Mouse (Mus musculus): ENCODE data around the gene Nup160. TPM values are rescaled to one million over a fixed set of nuclear protein-coding genes. Genes with fewer than 3 reads are reported as not detected.

The Nup160 gene
- polyA plus RNA-seq, 1 experiment, result 28.0 TPM

GRCm38 (mm10) chr2:90781323-90781722, 104.3 kb downstream of the Nup160 start:
- TF ChIP-seq CTCF (IDR thresholded peaks at IDR 0.05; ENCODE audit: control insufficient read depth, insufficient read depth, insufficient replicate concordance, low read depth, low read length) (no peak), POLR2A (IDR thresholded peaks at IDR 0.05; ENCODE audit: control insufficient read depth, low read depth, low read length) (no peak)
- peaks cover 3% of the 10 kb centered on the region; the same call in 1 of the 2 replicates for H3K36me3 ChIP-seq (ENCODE audit: control insufficient read depth, insufficient read depth, low read length)
- peak overlapping the region; percentile 65 for H3K4me3 ChIP-seq (ENCODE audit: control insufficient read depth, low read depth, low read length)

GRCm38 (mm10) chr2:90781938-90782337, 104.9 kb downstream of the Nup160 start:
- Histone ChIP-seq H3K36me3 (ENCODE audit: control insufficient read depth, insufficient read depth, low read length) (peaks cover 3% of the 10 kb centered on the region; the same call in 1 of the 2 replicates), H3K27ac (ENCODE audit: control insufficient read depth, insufficient read depth, low read depth, low read length) (peak overlapping the region; percentile 68), H3K4me1 (ENCODE audit: control insufficient read depth, insufficient read depth, low read length) (peaks cover 3% of the 10 kb centered on the region), H3K4me3 (ENCODE audit: control insufficient read depth, low read depth, low read length) (peak overlapping the region; percentile 91), H3K27me3 (ENCODE audit: control insufficient read depth, insufficient read depth, low read length) (no peaks in the 10 kb centered on the region)
- TF ChIP-seq POLR2A (IDR thresholded peaks at IDR 0.05; ENCODE audit: control insufficient read depth, low read depth, low read length) (no peak), CTCF (IDR thresholded peaks at IDR 0.05; ENCODE audit: control insufficient read depth, insufficient read depth, insufficient replicate concordance, low read depth, low read length) (no peak)

More at GRCm38 (mm10) chr2:90781323-90781722, 104.3 kb downstream of the Nup160 start:
- Histone ChIP-seq H3K27ac (ENCODE audit: control insufficient read depth, insufficient read depth, low read depth, low read length) (no peak overlapping the region), H3K27me3 (ENCODE audit: control insufficient read depth, insufficient read depth, low read length) (no peaks in the 10 kb centered on the region), H3K4me1 (ENCODE audit: control insufficient read depth, insufficient read depth, low read length) (peaks cover 3% of the 10 kb centered on the region)

- Histone ChIP-seq H3K4me1 (ENCODE audit: control insufficient read depth, insufficient read depth, low read length) (peaks cover 3% of the 10 kb centered on the region), H3K27me3 (ENCODE audit: control insufficient read depth, insufficient read depth, low read length) (no peaks in the 10 kb centered on the region), H3K4me3 (ENCODE audit: control insufficient read depth, low read depth, low read length) (peak within 1 kb of the TSS; percentile 91), H3K36me3 (ENCODE audit: control insufficient read depth, insufficient read depth, low read length) (peaks cover 2% of the 10 kb centered on the region; the same call in 1 of the 2 replicates), H3K27ac (ENCODE audit: control insufficient read depth, insufficient read depth, low read depth, low read length) (peak within 1 kb of the TSS; percentile 90)
- TF ChIP-seq CTCF (IDR thresholded peaks at IDR 0.05; ENCODE audit: control insufficient read depth, insufficient read depth, insufficient replicate concordance, low read depth, low read length) (no peak), POLR2A (IDR thresholded peaks at IDR 0.05; ENCODE audit: control insufficient read depth, low read depth, low read length) (no peak; the same call in 1 of the 2 replicates)
Measured at GRCm38 (mm10) chr2:90782458-90782857, 105.4 kb downstream of the Nup160 start, which contains the start of gene Agbl2. Gene Agbl2 (plus strand): TSS chr2:90782727.

GRCm38 (mm10) chr2:90782901-90783486, 106.0 kb downstream of the Nup160 start:
- no peaks in the 10 kb centered on the region; the same call in 1 of the 2 replicates for H3K36me3 ChIP-seq (ENCODE audit: control insufficient read depth, insufficient read depth, low read length)
- no peaks in the 10 kb centered on the region for H3K27me3 ChIP-seq (ENCODE audit: control insufficient read depth, insufficient read depth, low read length)
- H3K4me3 ChIP-seq (ENCODE audit: control insufficient read depth, low read depth, low read length), result peak overlapping the region; percentile 91
- TF ChIP-seq CTCF (IDR thresholded peaks at IDR 0.05; ENCODE audit: control insufficient read depth, insufficient read depth, insufficient replicate concordance, low read depth, low read length), result no peak
- peak; percentile 68 for TF ChIP-seq POLR2A (IDR thresholded peaks at IDR 0.05; ENCODE audit: control insufficient read depth, low read depth, low read length)
- peak overlapping the region; percentile 90 for H3K27ac ChIP-seq (ENCODE audit: control insufficient read depth, insufficient read depth, low read depth, low read length)
- peaks cover 3% of the 10 kb centered on the region for H3K4me1 ChIP-seq (ENCODE audit: control insufficient read depth, insufficient read depth, low read length)

Other genes with a start within 250 kb of the Nup160 start
- gene Ptprj, start 96.6 kb upstream of the Nup160 start, polyA plus RNA-seq (2012; rRNA removed), result 9.1 and 9.3 TPM in 2 replicates
- gene Fnbp4, start 68.2 kb downstream of the Nup160 start, polyA plus RNA-seq (2012; rRNA removed), result 30.0 and 33.5 TPM in 2 replicates
- gene Agbl2, start 105.5 kb downstream of the Nup160 start, polyA plus RNA-seq (2012; rRNA removed), result 69.0 and 76.0 TPM in 2 replicates
- 352 and 495 TPM in 2 replicates for gene Mtch2, start 169.9 kb downstream of the Nup160 start, polyA plus RNA-seq (2012; rRNA removed)
- gene C1qtnf4, start 208.6 kb downstream of the Nup160 start, polyA plus RNA-seq (2012; rRNA removed), result 390 and 487 TPM in 2 replicates
- gene Kbtbd4, start 227.5 kb downstream of the Nup160 start, polyA plus RNA-seq (2012; rRNA removed), result 34.5 and 35.5 TPM in 2 replicates
- 139 and 170 TPM in 2 replicates for gene Ndufs3, start 227.6 kb downstream of the Nup160 start, polyA plus RNA-seq (2012; rRNA removed)